Mouse (Mus musculus): ENCODE results near the gene Tmsb4x. TPM values are rescaled to one million over a fixed set of nuclear protein-coding genes. Genes with fewer than 3 reads are reported as not detected.

Gene Tmsb4x
- polyA plus RNA-seq (2017; shearing (Covaris generic)): over 10,000 TPM; 12,659 to 15,684 (median 12,791) TPM

- peak; percentile 69 for ATAC-seq
These were observed at the start of gene Tmsb4x for GRCm38 (mm10) chrX:167208978-167209754. TSS of gene Tmsb4x (minus strand) at chrX:167209315.

- ATAC-seq: no peak
These were observed 32.6 kb upstream of the Tmsb4x start for GRCm38 (mm10) chrX:167241736-167242135.

GRCm38 (mm10) chrX:167239293-167239921 lies 30.3 kb upstream of the Tmsb4x start:
- ATAC-seq: no peak

GRCm38 (mm10) chrX:167233104-167233687 lies 24.1 kb upstream of the Tmsb4x start:
- ATAC-seq: peak; percentile 45

GRCm38 (mm10) chrX:167231150-167231549 lies 22.0 kb upstream of the Tmsb4x start:
- ATAC-seq: peak; percentile 75

- no peak for ATAC-seq
These were observed 20.7 kb upstream of the Tmsb4x start for GRCm38 (mm10) chrX:167229819-167230218.

- ATAC-seq: peak; percentile 11
These were observed 20.1 kb upstream of the Tmsb4x start for GRCm38 (mm10) chrX:167229206-167229605.

- no peak for ATAC-seq
These were observed 18.6 kb upstream of the Tmsb4x start for GRCm38 (mm10) chrX:167227756-167228155.

GRCm38 (mm10) chrX:167227138-167227537 lies 18.0 kb upstream of the Tmsb4x start:
- peak; percentile 63 for ATAC-seq

GRCm38 (mm10) chrX:167226570-167226969 lies 17.5 kb upstream of the Tmsb4x start:
- peak; percentile 64 for ATAC-seq

- ATAC-seq: peak; percentile 11
These were observed 3.6 kb upstream of the Tmsb4x start for GRCm38 (mm10) chrX:167212707-167213106.

GRCm38 (mm10) chrX:167211871-167212555 lies 2.9 kb upstream of the Tmsb4x start:
- no peak for ATAC-seq

- no peak for ATAC-seq
These were observed 1.2 kb upstream of the Tmsb4x start for GRCm38 (mm10) chrX:167210319-167210728.

GRCm38 (mm10) chrX:167209828-167210227 lies 713 bp upstream of the Tmsb4x start:
- no peak for ATAC-seq

- no peak for ATAC-seq
These were observed 652 bp downstream of the Tmsb4x start for GRCm38 (mm10) chrX:167208506-167208820.

- ATAC-seq: peak; percentile 19
These were observed 1.2 kb downstream of the Tmsb4x start for GRCm38 (mm10) chrX:167207741-167208505.

- peak; percentile 26 for ATAC-seq
These were observed 3.1 kb downstream of the Tmsb4x start for GRCm38 (mm10) chrX:167205813-167206520.

- ATAC-seq: peak; percentile 56
These were observed 7.8 kb downstream of the Tmsb4x start for GRCm38 (mm10) chrX:167201365-167201764.

- no peak for ATAC-seq
These were observed 13.9 kb downstream of the Tmsb4x start for GRCm38 (mm10) chrX:167195228-167195649.

- no peak for ATAC-seq
These were observed 22.8 kb downstream of the Tmsb4x start for GRCm38 (mm10) chrX:167186306-167186705.

GRCm38 (mm10) chrX:167183535-167183934 lies 25.6 kb downstream of the Tmsb4x start:
- no peak for ATAC-seq

- peak; percentile 83 for ATAC-seq
These were observed 26.7 kb downstream of the Tmsb4x start for GRCm38 (mm10) chrX:167182411-167182810.

Measured in inflammation-experienced regulatory T-cells, adult 6 months (primary cell).